Mouse (Mus musculus) midbrain, embryonic 16.5 days (tissue): ENCODE results near the gene Olfr905. TPM values are rescaled to one million over a fixed set of nuclear protein-coding genes. Genes with fewer than 3 reads are reported as not detected.

Experiments used
- ATAC-seq: fragments of 200-750 bp; cut with Nextera tagmentation; 2 replicates; pipeline ENCODE4 v1.8.0; 2017; ENCODE audit warnings: moderate TSS enrichment
- H3K27ac ChIP-seq: fragments of 300-500 bp; sonication (generic); 2 replicates; pipeline ENCODE4 v1.5.1; 2014; ENCODE audit warnings: mild to moderate bottlenecking, low read length, mixed read lengths
- H3K27me3 ChIP-seq: fragments of 300-500 bp; sonication (generic); 2 replicates; pipeline ENCODE4 v1.6.1; 2014; ENCODE audit warnings: low read depth, low read length, mixed read lengths; ENCODE audit not compliant: control insufficient read depth, insufficient read depth
- H3K36me3 ChIP-seq: fragments of 300-500 bp; sonication (generic); 2 replicates; pipeline ENCODE4 v1.6.1; 2014; ENCODE audit warnings: mild to moderate bottlenecking, low read length, moderate library complexity, mixed read lengths; ENCODE audit not compliant: control insufficient read depth, insufficient read depth
- H3K4me1 ChIP-seq: fragments of 300-500 bp; sonication (generic); 2 replicates; pipeline ENCODE4 v1.6.1; 2014; ENCODE audit warnings: mild to moderate bottlenecking, low read length, mixed read lengths; ENCODE audit not compliant: control insufficient read depth, insufficient read depth
- H3K4me2 ChIP-seq: fragments of 300-500 bp; sonication (generic); 2 replicates; pipeline ENCODE4 v1.6.1; 2014; ENCODE audit warnings: mild to moderate bottlenecking, low read length, mixed read lengths
- H3K4me3 ChIP-seq: fragments of 300-500 bp; sonication (generic); 2 replicates; pipeline ENCODE4 v1.5.1; 2014; ENCODE audit warnings: low read depth, mild to moderate bottlenecking, low read length, moderate library complexity, mixed read lengths
- H3K9ac ChIP-seq: fragments of 300-500 bp; sonication (generic); 2 replicates; pipeline ENCODE4 v1.6.1; 2014; ENCODE audit warnings: low read depth, low read length, mixed read lengths
- H3K9me3 ChIP-seq: fragments of 300-500 bp; sonication (generic); replicated peaks from 2 replicates; pipeline ENCODE4 v1.6.1; 2014; ENCODE audit warnings: mild to moderate bottlenecking, low read length, mixed read lengths; ENCODE audit not compliant: control insufficient read depth, poor library complexity, severe bottlenecking
- WGBS: fragments of 180-500 bp; shearing (Covaris S2); extraction: QIAGEN DNeasy Blood & Tissue Kit; methylation state at CpG from one replicate; pipeline ENCODE4 v1.1.7; 2014; 5-methylcytosine and 5-hydroxymethylcytosine counted together
- polyA plus RNA-seq: library from polyadenylated mRNA; unstranded; fragments of >200 nt; fragmentation: Nextera tagmentation; extraction: Ambion mirVana; gene quantifications from 2 replicates; pipeline ENCODE4 v1.2.1, GENCODE M21; 2015

The Olfr905 gene
- not detected in 2 replicates for polyA plus RNA-seq

DNA sequence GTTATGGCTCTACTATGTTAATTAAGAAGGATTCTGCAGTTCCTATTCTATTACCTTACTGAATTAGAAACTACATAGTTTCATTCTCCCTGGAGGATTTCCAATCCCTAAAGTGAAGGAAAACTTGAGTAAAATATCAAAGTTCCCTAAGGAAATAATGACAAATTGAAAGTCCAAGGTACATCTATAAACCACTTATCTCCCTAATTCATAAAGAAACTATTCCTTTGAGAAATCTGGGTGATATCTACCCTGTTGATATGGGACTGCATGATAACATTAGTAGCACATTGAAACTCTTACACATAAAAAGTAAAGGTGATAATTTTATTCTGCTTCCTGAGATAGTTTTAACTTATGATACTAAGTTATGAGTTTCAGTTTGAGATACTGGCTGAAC lies at the start of gene Olfr905:
Gene Olfr905 (plus strand): TSS at position 301 of the 400 bp plus-strand sequence.
- no peak within 1 kb of the TSS for H3K27ac ChIP-seq
- no peak within 1 kb of the TSS for H3K4me2 ChIP-seq
- no peak within 1 kb of the TSS for H3K4me3 ChIP-seq

DNA sequence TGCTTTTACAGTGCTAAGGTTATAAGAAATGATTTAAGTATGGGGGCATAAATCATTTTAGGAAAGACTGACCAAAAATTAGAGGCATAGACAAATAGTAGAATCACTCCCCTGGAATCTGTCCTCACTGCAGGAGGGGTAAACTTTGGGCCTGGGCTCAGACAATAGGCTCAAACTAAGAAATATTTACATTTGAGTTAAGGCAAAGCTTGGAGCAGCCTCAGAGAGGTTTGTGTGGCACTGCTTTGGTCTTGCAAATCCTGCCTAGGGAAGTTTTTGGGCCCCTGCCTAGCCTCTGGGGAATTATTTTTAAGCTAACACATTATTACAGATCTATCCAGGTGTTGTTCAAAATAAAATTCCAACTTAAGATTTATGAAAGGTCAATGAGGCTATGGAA lies 47.1 kb upstream of the Olfr905 start:
- Histone ChIP-seq H3K9ac (no peak overlapping the region), H3K27me3 (no peaks in the 10 kb centered on the region), H3K4me2 (no peak overlapping the region), H3K4me3 (no peak overlapping the region), H3K4me1 (no peaks in the 10 kb centered on the region), H3K27ac (no peak overlapping the region), H3K9me3 (no peaks in the 10 kb centered on the region), H3K36me3 (no peaks in the 10 kb centered on the region)
- ATAC-seq, result no peak

More for the DNA sequence above, at the start of gene Olfr905:
- H3K9me3 ChIP-seq, result no peaks in the 10 kb centered on the region
- no peaks in the 10 kb centered on the region for H3K4me1 ChIP-seq
- no peaks in the 10 kb centered on the region for H3K36me3 ChIP-seq
- no peaks in the 10 kb centered on the region for H3K27me3 ChIP-seq
- H3K9ac ChIP-seq, result no peak within 1 kb of the TSS
- ATAC-seq, result no peak

DNA sequence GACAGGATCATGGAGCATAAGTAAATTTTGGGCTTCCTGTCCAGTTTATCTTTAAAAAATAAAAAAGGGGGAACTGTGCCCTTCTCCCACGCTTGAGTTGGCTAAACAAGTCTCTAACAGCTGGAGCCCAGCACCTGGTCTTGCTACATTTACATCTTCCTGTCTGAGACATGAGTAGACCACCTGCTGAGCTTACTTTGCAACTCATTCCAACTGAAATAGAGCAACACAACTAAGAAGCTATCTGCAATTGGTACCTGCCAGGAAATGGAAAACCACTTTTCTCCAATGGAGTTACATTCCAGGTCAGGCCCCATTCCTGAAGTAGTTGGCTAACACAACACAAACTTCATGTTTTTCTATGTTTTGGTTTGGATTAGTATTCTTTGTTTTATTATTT lies 43.9 kb upstream of the Olfr905 start:
- Histone ChIP-seq H3K27ac (no peak overlapping the region), H3K4me2 (no peak overlapping the region), H3K27me3 (no peaks in the 10 kb centered on the region), H3K4me1 (no peaks in the 10 kb centered on the region), H3K36me3 (no peaks in the 10 kb centered on the region), H3K9me3 (no peaks in the 10 kb centered on the region), H3K4me3 (no peak overlapping the region), H3K9ac (no peak overlapping the region)
- no peak for ATAC-seq
- WGBS, result 63% methylated on average over 1 of the region's 1 CpGs

DNA sequence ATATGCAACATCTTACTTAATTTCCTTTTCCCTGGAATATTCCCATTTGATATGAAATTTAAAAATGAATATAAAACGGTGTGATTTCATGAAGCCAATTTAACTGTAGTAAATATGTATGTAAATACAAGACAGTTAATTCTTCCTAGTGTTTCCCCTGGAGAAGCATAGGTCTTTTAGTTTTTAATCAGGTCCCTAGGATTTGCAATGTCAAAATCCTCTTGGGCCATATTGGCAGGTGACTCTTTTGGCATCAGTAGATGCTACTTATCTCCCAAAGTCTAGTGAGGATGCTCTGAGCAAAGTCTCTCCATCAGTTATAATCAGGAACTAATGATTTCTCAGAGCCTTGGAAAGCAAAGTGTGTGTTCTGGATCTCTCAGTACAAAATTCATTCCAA lies 41.8 kb upstream of the Olfr905 start, which contains the start of gene Olfr901:
Gene Olfr901 (plus strand): TSS at position 301 of the 400 bp plus-strand sequence.
- no peak within 1 kb of the TSS for H3K27ac ChIP-seq
- no peak within 1 kb of the TSS for H3K4me2 ChIP-seq
- WGBS, result 90% methylated on average over 1 of the region's 1 CpGs
- H3K4me3 ChIP-seq, result no peak within 1 kb of the TSS
- H3K9ac ChIP-seq, result no peak within 1 kb of the TSS
- H3K9me3 ChIP-seq, result no peaks in the 10 kb centered on the region
- no peaks in the 10 kb centered on the region for H3K27me3 ChIP-seq
- no peaks in the 10 kb centered on the region for H3K4me1 ChIP-seq
- no peaks in the 10 kb centered on the region for H3K36me3 ChIP-seq
- no peak for ATAC-seq

DNA sequence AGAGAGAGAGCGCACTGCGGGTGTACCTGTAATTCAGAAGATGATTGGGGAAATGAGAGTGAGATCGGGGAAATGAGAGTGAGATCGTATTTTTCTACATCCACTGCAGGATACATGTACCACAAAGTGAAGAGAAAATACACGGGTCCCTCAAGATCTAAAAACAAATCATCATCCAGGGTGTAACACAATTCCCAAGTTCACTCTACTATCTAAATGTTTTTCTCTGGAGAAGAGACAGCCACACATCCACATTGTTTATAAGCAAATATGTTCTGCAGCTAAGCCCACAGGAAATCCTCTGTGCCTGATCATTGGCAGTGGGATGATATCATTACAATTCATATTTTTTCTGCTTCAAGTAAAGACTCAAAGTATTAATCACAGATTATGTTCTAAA lies 23.6 kb upstream of the Olfr905 start, which contains the start of gene Olfr902:
Gene Olfr902 (plus strand): TSS at position 301 of the 400 bp plus-strand sequence.
- Histone ChIP-seq H3K9me3 (no peaks in the 10 kb centered on the region), H3K4me2 (no peak within 1 kb of the TSS), H3K4me1 (no peaks in the 10 kb centered on the region), H3K4me3 (no peak within 1 kb of the TSS), H3K9ac (no peak within 1 kb of the TSS), H3K36me3 (no peaks in the 10 kb centered on the region), H3K27me3 (no peaks in the 10 kb centered on the region), H3K27ac (no peak within 1 kb of the TSS)
- WGBS, result 90% methylated on average over 5 of the region's 5 CpGs
- ATAC-seq, result no peak

DNA sequence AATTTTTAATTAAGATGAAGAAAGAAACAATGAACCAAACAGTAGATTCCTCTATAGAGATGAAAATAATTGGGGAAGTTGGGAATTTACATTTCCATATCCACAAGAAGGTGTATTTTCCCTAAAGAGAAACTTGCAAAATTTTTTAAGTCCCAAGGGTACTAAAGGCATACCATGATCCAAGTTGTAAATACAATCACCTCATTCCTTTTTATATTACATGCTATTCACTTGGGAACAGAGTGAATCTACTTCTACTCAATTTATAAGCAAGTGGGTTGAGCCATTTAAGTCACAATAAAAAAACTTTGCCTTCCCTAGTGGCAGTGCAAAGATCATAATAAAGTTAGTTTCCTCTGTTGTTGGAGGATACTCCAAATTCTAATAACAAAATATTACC lies 8.1 kb upstream of the Olfr905 start, which contains the start of gene Olfr904:
Gene Olfr904 (plus strand): TSS at position 301 of the 400 bp plus-strand sequence.
- Histone ChIP-seq H3K4me2 (no peak within 1 kb of the TSS), H3K4me3 (no peak within 1 kb of the TSS), H3K27me3 (no peaks in the 10 kb centered on the region), H3K9me3 (no peaks in the 10 kb centered on the region), H3K9ac (no peak within 1 kb of the TSS), H3K4me1 (no peaks in the 10 kb centered on the region), H3K27ac (no peak within 1 kb of the TSS), H3K36me3 (no peaks in the 10 kb centered on the region)
- no peak for ATAC-seq

DNA sequence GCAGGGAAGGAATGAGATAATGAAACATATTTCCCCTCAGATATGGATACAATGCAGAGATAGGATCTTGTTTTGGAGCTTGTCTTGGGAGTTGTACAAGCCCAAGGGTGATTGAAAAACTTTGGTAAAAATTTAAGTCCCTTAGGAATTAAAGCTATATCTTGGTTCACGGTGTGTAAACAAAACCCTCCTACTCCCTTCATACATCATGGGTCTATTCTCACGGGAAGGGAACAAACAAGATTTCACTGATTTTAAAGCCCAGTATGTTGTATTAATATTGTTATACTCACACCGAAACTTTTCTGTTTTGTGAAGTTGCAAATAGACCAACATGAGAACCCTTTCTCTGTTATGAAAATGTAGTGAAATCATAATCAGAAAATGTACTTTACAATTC lies 15.9 kb downstream of the Olfr905 start, which contains the start of gene Olfr906:
Gene Olfr906 (plus strand): TSS at position 301 of the 400 bp plus-strand sequence.
- Histone ChIP-seq H3K27me3 (no peaks in the 10 kb centered on the region), H3K27ac (no peak within 1 kb of the TSS), H3K9me3 (no peaks in the 10 kb centered on the region), H3K4me2 (no peak within 1 kb of the TSS), H3K36me3 (no peaks in the 10 kb centered on the region), H3K4me1 (no peaks in the 10 kb centered on the region), H3K4me3 (no peak within 1 kb of the TSS), H3K9ac (no peak within 1 kb of the TSS)
- WGBS, result 92% methylated on average over 3 of the region's 3 CpGs
- no peak for ATAC-seq

DNA sequence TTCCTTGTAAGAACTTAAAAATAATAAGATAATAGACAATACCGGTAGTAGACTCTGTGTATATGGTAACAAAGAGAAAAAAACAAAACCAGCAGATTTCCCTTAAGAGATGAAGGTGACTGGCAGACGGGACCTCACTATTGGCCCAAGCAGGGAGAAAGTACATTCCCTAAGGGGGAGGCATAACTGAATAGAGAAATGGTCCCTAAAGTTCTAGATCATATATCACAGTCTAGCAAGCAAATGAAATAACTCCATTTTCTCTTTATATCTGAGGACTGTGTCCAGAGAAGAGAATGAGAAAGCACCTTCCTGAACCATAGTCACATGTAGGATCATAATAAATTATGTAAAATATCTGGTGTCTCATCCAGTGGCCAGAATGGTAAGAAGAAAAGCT lies 24.6 kb downstream of the Olfr905 start, which contains the start of gene Olfr907:
Gene Olfr907 (plus strand): TSS at position 301 of the 400 bp plus-strand sequence.
- Histone ChIP-seq H3K9me3 (no peaks in the 10 kb centered on the region), H3K9ac (no peak within 1 kb of the TSS), H3K4me2 (no peak within 1 kb of the TSS), H3K36me3 (no peaks in the 10 kb centered on the region), H3K27me3 (no peaks in the 10 kb centered on the region), H3K4me1 (no peaks in the 10 kb centered on the region), H3K4me3 (no peak within 1 kb of the TSS), H3K27ac (no peak within 1 kb of the TSS)
- WGBS, result 90% methylated on average over 2 of the region's 2 CpGs
- ATAC-seq, result no peak

DNA sequence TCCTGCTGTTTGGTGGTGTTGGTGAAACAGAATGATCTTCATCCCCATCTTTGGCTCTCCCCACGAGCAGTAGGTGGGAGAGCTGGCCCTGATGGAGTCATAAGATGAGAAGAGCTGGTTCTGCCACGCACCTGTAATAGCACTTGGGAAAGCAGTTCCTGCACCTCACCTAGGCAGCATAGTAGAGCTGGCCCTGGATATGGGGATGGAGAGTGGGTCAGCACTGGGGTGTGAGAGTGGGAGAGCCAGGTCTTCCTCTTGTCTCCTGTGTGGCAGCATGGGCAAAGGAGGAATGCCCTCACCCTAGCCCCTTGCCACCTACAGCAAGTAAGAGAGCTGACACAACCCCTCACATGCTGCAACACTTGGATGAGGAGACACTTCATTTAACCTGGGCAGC lies 41.4 kb downstream of the Olfr905 start:
- Histone ChIP-seq H3K9me3 (no peaks in the 10 kb centered on the region), H3K4me1 (no peaks in the 10 kb centered on the region), H3K27me3 (no peaks in the 10 kb centered on the region), H3K4me2 (no peak overlapping the region), H3K27ac (no peak overlapping the region), H3K9ac (no peak overlapping the region), H3K36me3 (no peaks in the 10 kb centered on the region), H3K4me3 (no peak overlapping the region)
- ATAC-seq, result no peak
- 74% methylated on average over 2 of the region's 2 CpGs for WGBS
